Mouse (Mus musculus) embryonic facial prominence, embryonic 15.5 days (tissue): Measurements from ENCODE around the gene Sel1l. TPM values are rescaled to one million over a fixed set of nuclear protein-coding genes. Genes with fewer than 3 reads are reported as not detected.

ENCODE experiments used
- ATAC-seq: fragments of 200-750 bp; cut with Nextera tagmentation; 2 replicates; pipeline ENCODE4 v1.8.0; 2017; ENCODE audit warnings: low read depth, moderate TSS enrichment; ENCODE audit not compliant: insufficient number of reproducible peaks, low FRiP score, low TSS enrichment
- H3K27ac ChIP-seq: fragments of 300-500 bp; sonication (generic); replicated peaks from 2 replicates; pipeline ENCODE4 v1.5.1; 2015; ENCODE audit warnings: mild to moderate bottlenecking, inconsistent platforms
- H3K27me3 ChIP-seq: fragments of 300-500 bp; sonication (generic); 2 replicates; pipeline ENCODE4 v1.6.1; 2015; ENCODE audit warnings: inconsistent platforms
- H3K36me3 ChIP-seq: fragments of 300-500 bp; sonication (generic); 2 replicates; pipeline ENCODE4 v1.6.1; 2015; ENCODE audit warnings: mild to moderate bottlenecking, inconsistent platforms
- H3K4me1 ChIP-seq: fragments of 300-500 bp; sonication (generic); 2 replicates; pipeline ENCODE4 v1.6.1; 2015; ENCODE audit warnings: inconsistent platforms
- H3K4me2 ChIP-seq: fragments of 300-500 bp; sonication (generic); replicated peaks from 2 replicates; pipeline ENCODE4 v1.6.1; 2015; ENCODE audit warnings: mild to moderate bottlenecking, inconsistent platforms
- H3K4me3 ChIP-seq: fragments of 300-500 bp; sonication (generic); replicated peaks from 2 replicates; pipeline ENCODE4 v1.5.1; 2015; ENCODE audit warnings: mild to moderate bottlenecking, inconsistent platforms
- H3K9ac ChIP-seq: fragments of 300-500 bp; sonication (generic); 2 replicates; pipeline ENCODE4 v1.6.1; 2015; ENCODE audit warnings: inconsistent platforms
- H3K9me3 ChIP-seq: fragments of 300-500 bp; sonication (generic); replicated peaks from 2 replicates; pipeline ENCODE4 v1.6.1; 2016; ENCODE audit warnings: inconsistent platforms
- WGBS: fragments of 180-500 bp; shearing (Covaris S2); methylation state at CpG from one replicate; pipeline ENCODE4 v1.1.7; 2015; 5-methylcytosine and 5-hydroxymethylcytosine counted together
- polyA plus RNA-seq: library from polyadenylated mRNA; unstranded; fragments of >200 nt; fragmentation: Nextera tagmentation; extraction: Ambion mirVana; gene quantifications from 2 replicates; pipeline ENCODE4 v1.2.1, GENCODE M21; 2015

Gene Sel1l
- polyA plus RNA-seq, 1 experiment from 2014 or later = 90.9 TPM

DNA sequence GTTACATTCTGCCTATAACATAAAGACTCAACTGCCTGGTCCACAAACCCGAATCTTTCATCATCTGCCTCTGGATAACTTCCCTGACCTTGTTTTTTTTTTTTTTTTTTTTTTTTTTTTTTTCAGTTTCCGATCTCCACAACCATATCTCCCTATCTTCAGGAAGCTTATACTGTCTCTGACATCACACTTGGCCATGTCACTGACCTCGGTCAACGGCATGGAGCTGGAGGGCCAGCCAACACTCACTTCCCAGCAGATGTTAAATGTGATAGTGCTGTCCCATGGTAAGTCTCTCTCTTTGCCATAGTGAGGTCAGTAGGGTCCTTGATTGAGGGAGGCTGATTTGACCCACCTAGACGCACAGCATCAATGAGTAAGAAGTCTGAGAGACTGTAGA lies 72.6 kb downstream of the Sel1l start:
- no peak overlapping the region for H3K27ac ChIP-seq
- no peaks in the 10 kb centered on the region for H3K9me3 ChIP-seq
- H3K4me1 ChIP-seq = peaks cover 8% of the 10 kb centered on the region; the same call in 1 of the 2 replicates
- H3K4me3 ChIP-seq = no peak overlapping the region
- no peak overlapping the region for H3K9ac ChIP-seq
- H3K4me2 ChIP-seq = no peak overlapping the region
- ATAC-seq = no peak
- WGBS = 78% methylated on average over 5 of the region's 5 CpGs
- no peaks in the 10 kb centered on the region for H3K27me3 ChIP-seq
- H3K36me3 ChIP-seq = no peaks in the 10 kb centered on the region

GRCm38 (mm10) chr12:91774811-91775284 lies 74.1 kb downstream of the Sel1l start:
- Histone ChIP-seq H3K4me3 (no peak overlapping the region), H3K27me3 (no peaks in the 10 kb centered on the region), H3K36me3 (no peaks in the 10 kb centered on the region), H3K4me1 (peaks cover 8% of the 10 kb centered on the region; the same call in 1 of the 2 replicates), H3K4me2 (no peak overlapping the region), H3K9me3 (no peaks in the 10 kb centered on the region), H3K9ac (no peak overlapping the region), H3K27ac (no peak overlapping the region)
- 43% methylated on average over 8 of the region's 8 CpGs for WGBS
- ATAC-seq = no peak

GRCm38 (mm10) chr12:91768871-91769270 lies 80.1 kb downstream of the Sel1l start:
- Histone ChIP-seq H3K27ac (no peak overlapping the region), H3K4me3 (no peak overlapping the region), H3K9me3 (no peaks in the 10 kb centered on the region), H3K4me2 (no peak overlapping the region), H3K4me1 (peaks cover 28% of the 10 kb centered on the region), H3K9ac (no peak overlapping the region), H3K27me3 (no peaks in the 10 kb centered on the region), H3K36me3 (no peaks in the 10 kb centered on the region)
- 68% methylated on average over 2 of the region's 2 CpGs for WGBS
- ATAC-seq = no peak

DNA sequence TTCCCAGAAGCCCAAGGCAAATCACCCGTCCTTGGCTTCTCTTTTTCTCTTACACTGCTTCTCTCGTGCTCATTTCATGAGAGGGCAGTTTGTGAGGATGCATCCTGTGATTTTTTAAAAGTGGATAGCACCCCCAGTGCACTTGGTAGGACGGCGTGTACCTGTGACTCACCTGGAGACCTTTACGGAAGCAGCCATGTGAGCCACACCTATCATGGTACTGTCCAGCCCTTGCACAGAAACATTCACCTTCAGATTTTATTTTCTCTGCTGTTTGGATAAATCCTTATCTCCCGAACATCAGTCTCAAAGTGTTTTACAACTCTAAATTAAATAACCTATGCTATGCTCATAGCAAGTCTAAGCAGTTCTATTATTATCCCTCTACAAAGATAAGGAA lies 80.8 kb downstream of the Sel1l start:
- Histone ChIP-seq H3K9ac (no peak overlapping the region), H3K27me3 (no peaks in the 10 kb centered on the region), H3K36me3 (no peaks in the 10 kb centered on the region), H3K4me3 (no peak overlapping the region), H3K27ac (no peak overlapping the region), H3K9me3 (no peaks in the 10 kb centered on the region), H3K4me1 (peaks cover 28% of the 10 kb centered on the region), H3K4me2 (no peak overlapping the region)
- 71% methylated on average over 6 of the region's 6 CpGs for WGBS
- ATAC-seq = no peak

DNA sequence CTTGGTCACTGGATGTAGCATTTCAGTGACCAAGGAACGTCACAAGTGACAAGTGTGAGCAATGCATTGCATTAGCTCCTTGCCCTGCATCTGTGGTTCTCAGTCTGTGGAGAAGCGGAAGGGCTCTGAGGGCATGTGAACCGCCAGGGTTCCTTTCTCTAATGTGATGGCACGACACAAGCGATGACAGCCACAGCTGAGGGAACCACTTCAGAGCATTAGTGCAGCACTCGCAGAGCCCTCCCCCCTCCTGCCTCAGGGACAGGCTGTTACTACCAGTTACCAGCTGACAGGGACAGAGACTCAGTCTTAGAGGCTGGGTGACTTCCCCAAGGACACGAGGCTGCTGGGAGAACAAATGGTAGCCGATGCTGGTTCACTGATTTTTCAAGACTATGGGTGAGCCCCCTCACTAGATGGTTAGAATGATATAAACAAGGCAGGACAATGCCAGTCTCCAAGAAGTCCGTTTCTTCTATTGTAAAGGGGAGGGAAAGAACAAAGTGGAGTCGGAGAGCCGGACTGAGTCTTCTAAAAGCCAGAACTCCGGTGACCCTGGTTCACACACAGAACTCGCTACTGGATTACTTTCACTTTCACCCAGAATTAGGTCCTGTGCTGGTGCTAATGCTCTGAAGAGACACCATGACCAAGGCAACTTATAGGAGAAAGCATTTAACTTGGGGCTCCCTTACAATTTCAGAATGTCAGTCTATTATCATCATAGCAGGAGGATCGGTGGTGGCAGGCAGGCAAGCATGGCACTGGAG lies 82.4 kb downstream of the Sel1l start:
- Histone ChIP-seq H3K4me3 (no peak overlapping the region), H3K27ac (no peak overlapping the region), H3K4me1 (peaks cover 28% of the 10 kb centered on the region), H3K9ac (no peak overlapping the region), H3K36me3 (no peaks in the 10 kb centered on the region), H3K27me3 (no peaks in the 10 kb centered on the region), H3K9me3 (no peaks in the 10 kb centered on the region), H3K4me2 (no peak overlapping the region)
- peak; percentile 63; the same call in 1 of the 2 replicates for ATAC-seq
- WGBS = 58% methylated on average over 14 of the region's 14 CpGs

- H3K27me3 ChIP-seq = no peaks in the 10 kb centered on the region
- no peak overlapping the region for H3K4me3 ChIP-seq
- no peak overlapping the region for H3K9ac ChIP-seq
- H3K27ac ChIP-seq = no peak overlapping the region
- 44% methylated on average over 13 of the region's 13 CpGs for WGBS
- no peaks in the 10 kb centered on the region for H3K36me3 ChIP-seq
- H3K4me2 ChIP-seq = no peak overlapping the region
- H3K4me1 ChIP-seq = peaks cover 28% of the 10 kb centered on the region
- H3K9me3 ChIP-seq = no peaks in the 10 kb centered on the region
- no peak for ATAC-seq
These were observed 83.5 kb downstream of the Sel1l start for GRCm38 (mm10) chr12:91765504-91765903.

GRCm38 (mm10) chr12:91765054-91765453 lies 83.9 kb downstream of the Sel1l start:
- no peak overlapping the region for H3K4me2 ChIP-seq
- H3K9me3 ChIP-seq = no peaks in the 10 kb centered on the region
- no peak overlapping the region for H3K4me3 ChIP-seq
- no peak overlapping the region for H3K9ac ChIP-seq
- H3K4me1 ChIP-seq = peaks cover 28% of the 10 kb centered on the region
- no peak overlapping the region for H3K27ac ChIP-seq
- 21% methylated on average over 2 of the region's 2 CpGs for WGBS
- no peak for ATAC-seq
- no peaks in the 10 kb centered on the region for H3K27me3 ChIP-seq
- H3K36me3 ChIP-seq = no peaks in the 10 kb centered on the region

DNA sequence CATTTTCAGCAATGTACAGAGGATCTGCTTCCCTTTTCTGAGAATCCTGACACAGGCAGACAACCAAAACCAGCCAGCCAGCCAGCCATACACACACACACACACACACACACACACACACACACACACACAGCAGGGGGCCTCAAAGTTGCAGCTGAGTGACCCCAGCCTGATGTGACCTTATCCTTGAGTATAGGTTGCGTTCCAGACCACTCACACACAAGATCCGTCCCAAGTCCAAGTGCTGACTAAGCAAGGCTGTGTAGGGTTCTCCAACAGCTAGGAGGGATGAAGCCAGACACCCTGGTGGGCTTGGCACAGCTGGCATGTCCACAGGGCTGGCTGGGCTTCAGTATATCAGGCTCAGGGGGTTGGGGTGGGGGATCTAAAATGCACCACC lies 84.5 kb downstream of the Sel1l start:
- Histone ChIP-seq H3K9ac (no peak overlapping the region), H3K9me3 (no peaks in the 10 kb centered on the region), H3K36me3 (no peaks in the 10 kb centered on the region), H3K27me3 (no peaks in the 10 kb centered on the region), H3K4me3 (no peak overlapping the region), H3K27ac (no peak overlapping the region), H3K4me1 (peaks cover 28% of the 10 kb centered on the region), H3K4me2 (no peak overlapping the region)
- WGBS = 73% methylated on average over 2 of the region's 2 CpGs
- no peak for ATAC-seq

- no peak overlapping the region for H3K9ac ChIP-seq
- peaks cover 20% of the 10 kb centered on the region for H3K4me1 ChIP-seq
- 84% methylated on average over 3 of the region's 3 CpGs for WGBS
- no peak for ATAC-seq
- no peaks in the 10 kb centered on the region for H3K36me3 ChIP-seq
- H3K27me3 ChIP-seq = no peaks in the 10 kb centered on the region
- H3K9me3 ChIP-seq = no peaks in the 10 kb centered on the region
- H3K4me2 ChIP-seq = no peak overlapping the region
- no peak overlapping the region for H3K4me3 ChIP-seq
- H3K27ac ChIP-seq = no peak overlapping the region
These were observed 89.1 kb downstream of the Sel1l start for GRCm38 (mm10) chr12:91759836-91760235.

DNA sequence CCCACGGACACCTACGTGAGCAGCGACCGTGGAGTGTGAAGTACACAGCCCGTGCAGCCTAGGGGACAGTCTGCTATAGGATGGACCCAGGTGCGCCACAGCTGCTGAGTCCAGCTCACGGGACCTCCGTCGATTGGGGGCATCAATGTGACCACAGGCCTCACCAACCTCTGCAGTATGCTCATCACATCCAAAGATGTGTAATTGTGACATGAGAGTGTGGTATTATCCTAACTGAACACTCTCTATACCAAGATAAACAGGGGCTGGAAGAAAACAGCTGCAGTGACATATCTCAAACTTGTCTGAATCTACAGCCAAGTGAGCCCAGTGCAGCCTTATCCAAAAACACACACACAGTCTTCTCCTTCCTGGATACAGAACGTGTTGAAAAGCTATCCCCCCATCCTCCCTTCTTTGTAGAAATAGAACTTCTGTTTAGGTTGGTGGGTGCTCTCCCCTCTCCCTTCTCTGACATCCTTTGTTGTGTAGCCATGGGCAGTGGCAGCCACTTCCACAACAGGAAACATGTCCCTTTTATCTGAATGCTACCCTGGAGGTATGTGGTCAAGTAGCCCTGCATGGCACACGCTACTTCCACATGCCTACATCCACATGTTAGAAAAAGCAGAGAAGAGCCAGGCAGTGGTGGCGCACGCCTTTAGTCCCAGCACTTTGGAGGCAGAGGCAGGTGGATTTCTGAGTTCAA lies 90.9 kb downstream of the Sel1l start:
- Histone ChIP-seq H3K4me3 (no peak overlapping the region), H3K9ac (no peak overlapping the region), H3K27me3 (no peaks in the 10 kb centered on the region), H3K36me3 (no peaks in the 10 kb centered on the region), H3K4me1 (0 out of 2 replicates have a peak, but pooled peaks cover 14% of the 10 kb centered on the region), H3K27ac (no peak overlapping the region), H3K9me3 (no peaks in the 10 kb centered on the region), H3K4me2 (no peak overlapping the region)
- no peak for ATAC-seq
- WGBS = 80% methylated on average over 13 of the region's 13 CpGs

GRCm38 (mm10) chr12:91756562-91757166 lies 92.3 kb downstream of the Sel1l start:
- H3K27ac ChIP-seq = no peak overlapping the region
- no peaks in the 10 kb centered on the region for H3K9me3 ChIP-seq
- no peak overlapping the region for H3K9ac ChIP-seq
- H3K27me3 ChIP-seq = no peaks in the 10 kb centered on the region
- no peak for ATAC-seq
- H3K4me3 ChIP-seq = no peak overlapping the region
- H3K4me2 ChIP-seq = no peak overlapping the region
- H3K36me3 ChIP-seq = no peaks in the 10 kb centered on the region
- WGBS = 35% methylated on average over 5 of the region's 5 CpGs
- H3K4me1 ChIP-seq = 0 out of 2 replicates have a peak, but pooled peaks cover 14% of the 10 kb centered on the region
